Mouse (Mus musculus) mesoderm, embryonic 11.5 days (tissue): ENCODE results near the gene Tnrc18.

ENCODE experiments used
- DNase-seq: peaks from one replicate; pipeline ENCODE4 v3.0.0-alpha.2; 2012; ENCODE audit warnings: low read depth, low spot score

The Tnrc18 gene

GRCm38 (mm10) chr5:142778135-142778534 lies 39.3 kb downstream of the Tnrc18 start:
- no peak for DNase-seq

- no peak for DNase-seq
Observed at GRCm38 (mm10) chr5:142776080-142776479, 41.4 kb downstream of the Tnrc18 start.

- no peak for DNase-seq
Observed at GRCm38 (mm10) chr5:142774771-142775170, 42.7 kb downstream of the Tnrc18 start.

- DNase-seq = no peak
Observed at GRCm38 (mm10) chr5:142771964-142772363, 45.5 kb downstream of the Tnrc18 start.

GRCm38 (mm10) chr5:142771034-142771433 lies 46.4 kb downstream of the Tnrc18 start:
- DNase-seq = no peak

- no peak for DNase-seq
Observed at GRCm38 (mm10) chr5:142769641-142770040, 47.8 kb downstream of the Tnrc18 start.

- DNase-seq = peak; percentile 23
Observed at GRCm38 (mm10) chr5:142768352-142769267, 48.9 kb downstream of the Tnrc18 start.

GRCm38 (mm10) chr5:142767937-142768336 lies 49.5 kb downstream of the Tnrc18 start:
- DNase-seq = peak; percentile 78

GRCm38 (mm10) chr5:142766708-142767107 lies 50.8 kb downstream of the Tnrc18 start:
- no peak for DNase-seq

GRCm38 (mm10) chr5:142764889-142765288 lies 52.6 kb downstream of the Tnrc18 start:
- no peak for DNase-seq

- no peak for DNase-seq
Observed at GRCm38 (mm10) chr5:142764306-142764705, 53.2 kb downstream of the Tnrc18 start.

GRCm38 (mm10) chr5:142762082-142762807 lies 55.2 kb downstream of the Tnrc18 start:
- no peak for DNase-seq

- no peak for DNase-seq
Observed at GRCm38 (mm10) chr5:142761326-142761983, 56.0 kb downstream of the Tnrc18 start.

GRCm38 (mm10) chr5:142759786-142760185 lies 57.7 kb downstream of the Tnrc18 start:
- no peak for DNase-seq

GRCm38 (mm10) chr5:142752241-142752640 lies 65.2 kb downstream of the Tnrc18 start:
- no peak for DNase-seq

- no peak for DNase-seq
Observed at GRCm38 (mm10) chr5:142750173-142750572, 67.3 kb downstream of the Tnrc18 start.

GRCm38 (mm10) chr5:142747026-142747629 lies 70.3 kb downstream of the Tnrc18 start:
- no peak for DNase-seq

- no peak for DNase-seq
Observed at GRCm38 (mm10) chr5:142739941-142740340, 77.5 kb downstream of the Tnrc18 start.

GRCm38 (mm10) chr5:142731916-142732315 lies 85.5 kb downstream of the Tnrc18 start:
- no peak for DNase-seq

- no peak for DNase-seq
Observed at GRCm38 (mm10) chr5:142730295-142730694, 87.2 kb downstream of the Tnrc18 start.

GRCm38 (mm10) chr5:142728301-142728700 lies 89.2 kb downstream of the Tnrc18 start:
- no peak for DNase-seq

GRCm38 (mm10) chr5:142726748-142727147 lies 90.7 kb downstream of the Tnrc18 start:
- DNase-seq = no peak
